Mouse (Mus musculus): ENCODE measurements at regions not wholly inside any gene's neighbourhood (a gene's known extent, or its start where the extent isn't known, plus 50 kb on each side); places are given as distances from the start of the nearest gene placed in this dataset.

- TF ChIP-seq CTCF (IDR thresholded peaks at IDR 0.05; ENCODE audit: borderline replicate concordance, control insufficient read depth, extremely low read depth, insufficient read depth, low read length, poor library complexity) (no peak), POLR2A (IDR thresholded peaks at IDR 0.05; ENCODE audit: control insufficient read depth, extremely low read depth, insufficient read depth, low read length, poor library complexity) (no peak)
Measured at GRCm38 (mm10) chr2:170280733-170281132, 132.8 kb upstream of the Zfp217 start.
